In the genomic region with DNA sequence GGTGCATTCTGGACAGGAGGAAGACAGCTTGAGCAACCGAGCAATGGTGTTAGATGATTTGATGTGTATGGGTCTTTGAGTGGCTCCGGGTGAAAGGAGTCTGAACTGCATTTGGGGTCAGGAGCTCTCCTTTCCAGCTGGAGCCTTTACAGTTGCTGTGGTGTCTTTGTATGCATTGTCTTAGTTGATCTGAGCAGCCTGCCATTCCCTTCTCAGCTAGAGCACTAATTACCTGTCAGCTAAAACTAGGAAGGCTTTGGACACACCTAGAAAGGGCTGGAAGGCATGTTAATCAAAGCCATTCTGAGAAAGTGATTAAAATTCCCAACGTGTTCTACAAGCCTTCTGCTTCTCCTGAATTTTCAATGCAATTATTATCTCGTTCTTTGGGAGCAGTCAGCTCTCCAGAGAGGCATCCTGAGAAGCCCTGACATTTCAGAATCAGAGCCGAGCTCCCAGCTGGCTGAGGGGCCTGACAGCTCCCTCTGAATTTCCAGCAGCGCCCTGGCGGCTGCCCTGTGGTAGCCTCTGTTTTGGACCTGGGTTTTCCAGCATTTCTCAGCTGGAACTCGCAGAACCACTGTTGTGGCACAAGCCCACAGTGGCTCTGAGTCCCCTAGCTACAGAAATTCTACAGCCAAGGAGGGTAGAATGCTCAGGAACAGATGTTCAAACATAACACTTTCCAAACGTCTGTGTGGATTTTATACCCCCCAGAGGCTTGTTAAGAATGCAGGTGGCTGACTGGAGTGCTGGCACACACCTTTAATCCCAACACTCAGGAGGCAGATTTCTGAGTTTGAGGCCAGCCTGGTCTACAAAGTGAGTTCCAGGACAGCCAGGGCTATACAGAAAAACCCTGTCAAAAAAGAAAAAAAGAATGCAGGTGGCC, we compare ENCODE assay signal across 14 mouse cellular contexts.
DNase-seq lines count a peak whose midpoint lies in the region; ATAC-seq and TF ChIP-seq lines count a peak whose summit lies in the region.
"Had no signal": no experiment of that assay in that cellular context is flagged by ENCODE, and none has a peak within 500 bp of the region (broad histone marks: within the 10 kb centered on the region; RNA-seq: fewer than 3 reads in every experiment).

No protein-coding gene starts in this region.

- TF ChIP-seq CTCF in left cerebral cortex, adult 2 months (IDR thresholded peaks at IDR 0.05) = no peak; the same call in 1 of the 2 replicates
- TF ChIP-seq CTCF in lung, postnatal 0 days (IDR thresholded peaks at IDR 0.05) = no peak

- peak in 1 of 2 experiments; percentile 13 for DNase-seq in left cerebral cortex, adult 2 months (ENCODE audit: extremely low spot score in 1 of 2, low spot score in 2 of 2)
- no peak for DNase-seq in left cerebral cortex, adult 8-10 months (ENCODE audit: low spot score in 2 of 2)
- peak; percentile 25 for DNase-seq in hindbrain, embryonic 11.5 days (ENCODE audit: low spot score)
- peak; percentile 61 for DNase-seq in lung, postnatal 0 days (ENCODE audit: low spot score)
- peak; percentile 15 for DNase-seq in neural tube, embryonic 10.5 days (ENCODE audit: extremely low spot score, low spot score)
- DNase-seq in left cerebral cortex, postnatal 4 days = no peak
- DNase-seq in thymus, adult 18-20 months = no peak
- DNase-seq: adrenal gland, adult 2 months; cerebellum, adult 9-11 months; heart, postnatal 4 days; right cerebral cortex, adult 18-20 months had no signal

- H3K9me3 ChIP-seq in hindbrain, embryonic 11.5 days (ENCODE audit: control insufficient read depth, low read length) = no peaks in the 10 kb centered on the region
- H3K9me3 ChIP-seq in lung, postnatal 0 days (ENCODE audit: low read length) = no peaks in the 10 kb centered on the region

- peak; percentile 77 for ATAC-seq in hindbrain, embryonic 11.5 days (ENCODE audit: low FRiP score)
- ATAC-seq in lung, postnatal 0 days = peak; percentile 80
- no peak for ATAC-seq in erythroblast, adult 5-6 weeks (replicated peaks; ENCODE audit: low FRiP score, poor library complexity, severe bottlenecking)

- no peak overlapping the region for H3K9ac ChIP-seq in hindbrain, embryonic 11.5 days (ENCODE audit: low read depth, low read length)
- H3K9ac ChIP-seq in lung, postnatal 0 days (replicated peaks; ENCODE audit: low read depth) = no peak overlapping the region
- H3K9ac ChIP-seq: liver, embryonic 14.5 days had no signal

- intact Hi-C loops in left cerebral cortex, adult 2 months (cut with DNase I) = no loop called here
- intact Hi-C loops in left cerebral cortex, postnatal 4 days (cut with DNase I) = loop anchor here (10.0 kb wide), 1 partner anchor 79 kb away; a partner anchor contains a TSS

- 12% methylated on average over 9 of the region's 9 CpGs for WGBS in hindbrain, embryonic 11.5 days
- 11% methylated on average over 9 of the region's 9 CpGs for WGBS in lung, postnatal 0 days

- H3K36me3 ChIP-seq in hindbrain, embryonic 11.5 days (ENCODE audit: control insufficient read depth, insufficient read depth, low read length) = no peaks in the 10 kb centered on the region
- H3K36me3 ChIP-seq in lung, postnatal 0 days (ENCODE audit: insufficient read depth, low read length) = no peaks in the 10 kb centered on the region

- TF ChIP-seq EP300 in lung, postnatal 0 days (IDR thresholded peaks at IDR 0.05) = 0 out of 2 replicates have a peak, but pooled peaks have one; percentile 27

- no peak overlapping the region for H3K4me2 ChIP-seq in hindbrain, embryonic 11.5 days (replicated peaks; ENCODE audit: low read depth, low read length)
- no peak overlapping the region for H3K4me2 ChIP-seq in lung, postnatal 0 days (replicated peaks; ENCODE audit: low read depth, low read length)

- H3K4me1 ChIP-seq in hindbrain, embryonic 11.5 days (replicated peaks; ENCODE audit: control insufficient read depth, insufficient read depth, low read length) = no peaks in the 10 kb centered on the region; the same call in 1 of the 2 replicates
- H3K4me1 ChIP-seq in lung, postnatal 0 days (ENCODE audit: insufficient read depth, low read depth, low read length) = no peaks in the 10 kb centered on the region

- H3K4me3 ChIP-seq in left cerebral cortex, adult 2 months = no peak overlapping the region
- H3K4me3 ChIP-seq in hindbrain, embryonic 11.5 days (ENCODE audit: low read depth, low read length) = no peak overlapping the region
- H3K4me3 ChIP-seq in lung, postnatal 0 days (ENCODE audit: low read depth, low read length) = no peak overlapping the region
- H3K4me3 ChIP-seq: erythroblast, embryonic 14.5 days had no signal

- 0 out of 2 replicates have a peak overlapping the region, but pooled peaks have one; percentile 28 for H3K27ac ChIP-seq in left cerebral cortex, adult 2 months
- H3K27ac ChIP-seq in hindbrain, embryonic 11.5 days (ENCODE audit: low read depth, low read length) = no peak overlapping the region
- no peak overlapping the region for H3K27ac ChIP-seq in lung, postnatal 0 days (ENCODE audit: low read length)
- H3K27ac ChIP-seq: liver, embryonic 14.5 days had no signal

- H3K27me3 ChIP-seq in hindbrain, embryonic 11.5 days (ENCODE audit: control insufficient read depth, insufficient read depth, low read length) = no peaks in the 10 kb centered on the region
- no peaks in the 10 kb centered on the region for H3K27me3 ChIP-seq in lung, postnatal 0 days (replicated peaks; ENCODE audit: insufficient read depth, low read length)

Comparison
In these comparisons a context has a peak if more than half of its experiments do, and no peak if none do; other contexts are left out.
1. DNase-seq: peak in hindbrain, embryonic 11.5 days (single experiment), lung, postnatal 0 days (single experiment) and neural tube, embryonic 10.5 days (single experiment); none in left cerebral cortex, adult 8-10 months (0 of 2), left cerebral cortex, postnatal 4 days (single experiment) and thymus, adult 18-20 months (0 of 2).